8 mouse cellular contexts compared by ENCODE assay signal in genomic region chrX:74243396-74243795, GRCm38 (mm10). TPM values are rescaled to one million over a fixed set of nuclear protein-coding genes. Genes with fewer than 3 reads are reported as not detected.
DNase-seq lines count a peak whose midpoint lies in the region; ATAC-seq and TF ChIP-seq lines count a peak whose summit lies in the region.

No protein-coding gene starts in this region.

- no peaks in the 10 kb centered on the region for H3K27me3 ChIP-seq in heart, embryonic 16.5 days (ENCODE audit: control insufficient read depth, insufficient read depth, low read length)
- H3K27me3 ChIP-seq in liver, embryonic 12.5 days (replicated peaks): no peaks in the 10 kb centered on the region

- H3K9me3 ChIP-seq in heart, embryonic 16.5 days (replicated peaks; ENCODE audit: control insufficient read depth, low read length): no peaks in the 10 kb centered on the region
- H3K9me3 ChIP-seq in liver, embryonic 12.5 days (replicated peaks): no peaks in the 10 kb centered on the region

- WGBS in heart, embryonic 16.5 days: 57% methylated on average over 2 of the region's 2 CpGs
- WGBS in liver, embryonic 12.5 days (ENCODE audit: insufficient replicate concordance): 56% methylated on average over 2 of the region's 2 CpGs

- H3K4me1 ChIP-seq in heart, embryonic 16.5 days (ENCODE audit: control insufficient read depth, insufficient read depth, low read length): peaks cover 7% of the 10 kb centered on the region
- H3K4me1 ChIP-seq in liver, embryonic 12.5 days: peaks cover 32% of the 10 kb centered on the region

- no peak for TF ChIP-seq CTCF in gastrocnemius, adult 2 months (IDR thresholded peaks at IDR 0.05)

- intact Hi-C loops in gastrocnemius, adult 2 months (cut with DNase I): loop anchor here (10.0 kb wide), 2 partner anchors 279 to 449 kb away; partner anchors contain the start of gene Hcfc1
- intact Hi-C loops in gastrocnemius, postnatal 36 days (cut with DNase I): loop anchor here (5.0 kb wide), 2 partner anchors 126 to 221 kb away; partner anchors contain the start of gene Irak1

- peak overlapping the region; percentile 68 for H3K9ac ChIP-seq in heart, embryonic 16.5 days (ENCODE audit: low read length)
- H3K9ac ChIP-seq in liver, embryonic 12.5 days: peak overlapping the region; percentile 31; the same call in 1 of the 2 replicates

- ATAC-seq in heart, embryonic 16.5 days (replicated peaks; ENCODE audit: extremely low read depth, insufficient read depth, low FRiP score): no peak
- ATAC-seq in liver, embryonic 12.5 days: no peak
- ATAC-seq in monocyte, adult 5-6 weeks (replicated peaks; ENCODE audit: insufficient number of reproducible peaks, low FRiP score, low TSS enrichment, poor library complexity, severe bottlenecking): peak; percentile 26; the same call in 1 of the 2 replicates
- no peak for ATAC-seq in megakaryocyte-erythroid progenitor cell, adult 5-6 weeks (replicated peaks; ENCODE audit: low FRiP score, low TSS enrichment, poor library complexity, severe bottlenecking)

- peaks cover 39% of the 10 kb centered on the region for H3K36me3 ChIP-seq in heart, embryonic 16.5 days (ENCODE audit: control insufficient read depth, insufficient read depth)
- H3K36me3 ChIP-seq in liver, embryonic 12.5 days: peaks cover 48% of the 10 kb centered on the region

- no peak for DNase-seq in gastrocnemius, adult 2 months
- no peak for DNase-seq in gastrocnemius, postnatal 36 days
- DNase-seq in right cerebral cortex, postnatal 10 days (ENCODE audit: low spot score in 2 of 2): no peak
- no peak for DNase-seq in right cerebral cortex, postnatal 25 days

- peak overlapping the region; percentile 81 for H3K4me3 ChIP-seq in gastrocnemius, adult 2 months
- H3K4me3 ChIP-seq in heart, embryonic 16.5 days (ENCODE audit: low read length): peak overlapping the region; percentile 69
- no peak overlapping the region for H3K4me3 ChIP-seq in liver, embryonic 12.5 days

- peak overlapping the region; percentile 75 for H3K4me2 ChIP-seq in heart, embryonic 16.5 days (ENCODE audit: low read depth, low read length)
- peak overlapping the region; percentile 85 for H3K4me2 ChIP-seq in liver, embryonic 12.5 days

- peak overlapping the region; percentile 90; the same call in 1 of the 2 replicates for H3K27ac ChIP-seq in gastrocnemius, adult 2 months
- peak overlapping the region; percentile 94 for H3K27ac ChIP-seq in heart, embryonic 16.5 days (ENCODE audit: low read length)
- peak overlapping the region; percentile 45; the same call in 1 of the 2 replicates for H3K27ac ChIP-seq in liver, embryonic 12.5 days

RNA-seq across cellular contexts. Expression of gene Flna, which starts 6.2 kb away (rescaled TPM):
- 10 to 100 TPM; 32.3 to 48.3 TPM for total RNA-seq in gastrocnemius, adult 2 months (2021)
- total RNA-seq in gastrocnemius, postnatal 36 days (2021): 10 to 100 TPM; 32.9 to 39.5 TPM
- 129 and 177 TPM in 2 replicates for polyA plus RNA-seq in heart, embryonic 16.5 days (2015; fragmentation: Nextera tagmentation; extraction: Ambion mirVana)
- 79.2 and 80.1 TPM in 2 replicates for polyA plus RNA-seq in liver, embryonic 12.5 days (2016; fragmentation: Nextera tagmentation; extraction: Ambion mirVana)
- total RNA-seq in monocyte, adult 5-6 weeks (2017): 2,023 to 2,748 TPM (median 2,149 TPM) in 3 replicates
- 118 and 156 TPM in 2 replicates for total RNA-seq in megakaryocyte-erythroid progenitor cell, adult 5-6 weeks (2014; fragmentation: Nextera tagmentation)
- total RNA-seq in megakaryocyte-erythroid progenitor cell, adult 5-6 weeks (2017): 299 and 337 TPM in 2 replicates

RNA-seq across cellular contexts. Expression of gene Emd, which starts 11.1 kb away (rescaled TPM):
- total RNA-seq in gastrocnemius, adult 2 months (2021): 10 to 100 TPM; 25.7 to 30.3 TPM
- 10 to 100 TPM; 18.1 to 20.5 TPM for total RNA-seq in gastrocnemius, postnatal 36 days (2021)
- 13.0 and 16.2 TPM in 2 replicates for polyA plus RNA-seq in heart, embryonic 16.5 days (2015; fragmentation: Nextera tagmentation; extraction: Ambion mirVana)
- polyA plus RNA-seq in liver, embryonic 12.5 days (2016; fragmentation: Nextera tagmentation; extraction: Ambion mirVana): 10.1 and 11.6 TPM in 2 replicates
- total RNA-seq in monocyte, adult 5-6 weeks (2017): 85.3 to 98.0 TPM (median 91.4 TPM) in 3 replicates
- total RNA-seq in megakaryocyte-erythroid progenitor cell, adult 5-6 weeks (2014; fragmentation: Nextera tagmentation): 67.1 and 96.2 TPM in 2 replicates
- total RNA-seq in megakaryocyte-erythroid progenitor cell, adult 5-6 weeks (2017): 74.5 and 113 TPM in 2 replicates

RNA-seq across cellular contexts. Expression of gene Rpl10, which starts 27.2 kb away (rescaled TPM):
- 100 to 1,000 TPM; 165 to 212 TPM for total RNA-seq in gastrocnemius, adult 2 months (2021)
- 100 to 1,000 TPM; 133 to 141 TPM for total RNA-seq in gastrocnemius, postnatal 36 days (2021)
- polyA plus RNA-seq in heart, embryonic 16.5 days (2015; fragmentation: Nextera tagmentation; extraction: Ambion mirVana): 368 and 465 TPM in 2 replicates
- 624 and 688 TPM in 2 replicates for polyA plus RNA-seq in liver, embryonic 12.5 days (2016; fragmentation: Nextera tagmentation; extraction: Ambion mirVana)
- 1,229 to 1,534 TPM (median 1,358 TPM) in 3 replicates for total RNA-seq in monocyte, adult 5-6 weeks (2017)
- total RNA-seq in megakaryocyte-erythroid progenitor cell, adult 5-6 weeks (2014; fragmentation: Nextera tagmentation): 4,546 and 4,933 TPM in 2 replicates
- total RNA-seq in megakaryocyte-erythroid progenitor cell, adult 5-6 weeks (2017): 1,280 and 1,947 TPM in 2 replicates

RNA-seq across cellular contexts. Expression of gene Taz, which starts 38.3 kb away (rescaled TPM):
- total RNA-seq in gastrocnemius, adult 2 months (2021): 10 to 100 TPM; 48.5 to 48.7 TPM
- total RNA-seq in gastrocnemius, postnatal 36 days (2021): 10 to 100 TPM; 39.0 to 43.7 TPM
- polyA plus RNA-seq in heart, embryonic 16.5 days (2015; fragmentation: Nextera tagmentation; extraction: Ambion mirVana): 77.6 and 87.9 TPM in 2 replicates
- 33.4 and 36.5 TPM in 2 replicates for polyA plus RNA-seq in liver, embryonic 12.5 days (2016; fragmentation: Nextera tagmentation; extraction: Ambion mirVana)
- total RNA-seq in monocyte, adult 5-6 weeks (2017): 59.4 to 103 TPM (median 69.3 TPM) in 3 replicates
- total RNA-seq in megakaryocyte-erythroid progenitor cell, adult 5-6 weeks (2014; fragmentation: Nextera tagmentation): 37.9 and 62.6 TPM in 2 replicates
- total RNA-seq in megakaryocyte-erythroid progenitor cell, adult 5-6 weeks (2017): 37.0 and 41.7 TPM in 2 replicates

RNA-seq across cellular contexts. Expression of gene Dnase1l1, which starts 38.7 kb away (rescaled TPM):
- 100 to 1,000 TPM in 1 of 2 experiments, 10 to 100 TPM in 1; 98.0 to 105 TPM for total RNA-seq in gastrocnemius, adult 2 months (2021)
- 100 to 1,000 TPM; 102 to 107 TPM for total RNA-seq in gastrocnemius, postnatal 36 days (2021)
- 15.7 and 17.3 TPM in 2 replicates for polyA plus RNA-seq in heart, embryonic 16.5 days (2015; fragmentation: Nextera tagmentation; extraction: Ambion mirVana)
- polyA plus RNA-seq in liver, embryonic 12.5 days (2016; fragmentation: Nextera tagmentation; extraction: Ambion mirVana): 19.8 and 21.6 TPM in 2 replicates
- total RNA-seq in monocyte, adult 5-6 weeks (2017): 46.0 to 56.4 TPM (median 56.0 TPM) in 3 replicates
- total RNA-seq in megakaryocyte-erythroid progenitor cell, adult 5-6 weeks (2014; fragmentation: Nextera tagmentation): 12.9 and 22.9 TPM in 2 replicates
- total RNA-seq in megakaryocyte-erythroid progenitor cell, adult 5-6 weeks (2017): 15.6 and 28.0 TPM in 2 replicates
